Mouse (Mus musculus) heart, postnatal 0 days (tissue): ENCODE results near the gene Mmp25. TPM values are rescaled to one million over a fixed set of nuclear protein-coding genes. Genes with fewer than 3 reads are reported as not detected.

Experiments used
- ATAC-seq: fragments of 200-750 bp; cut with Nextera tagmentation; 2 replicates; pipeline ENCODE4 v1.8.0; 2017; ENCODE audit warnings: low read depth, moderate number of reproducible peaks, moderate library complexity; ENCODE audit not compliant: insufficient read depth
- DNase-seq: peaks from one replicate; pipeline ENCODE4 v3.0.0-alpha.2; 2016; ENCODE audit warnings: low spot score
- H3K27ac ChIP-seq: fragments of 300-500 bp; sonication (generic); 2 replicates; pipeline ENCODE4 v1.5.1; 2014; ENCODE audit warnings: low read depth, mild to moderate bottlenecking
- H3K27me3 ChIP-seq: fragments of 300-500 bp; sonication (generic); 2 replicates; pipeline ENCODE4 v1.6.1; 2014; ENCODE audit warnings: low read length, mixed read lengths; ENCODE audit not compliant: control insufficient read depth, insufficient read depth
- H3K36me3 ChIP-seq: fragments of 300-500 bp; sonication (generic); replicated peaks from 2 replicates; pipeline ENCODE4 v1.6.1; 2014; ENCODE audit warnings: low read length, mixed read lengths; ENCODE audit not compliant: control insufficient read depth, insufficient read depth
- H3K4me1 ChIP-seq: fragments of 300-500 bp; sonication (generic); 2 replicates; pipeline ENCODE4 v1.6.1; 2014; ENCODE audit warnings: antibody characterized with exemption; ENCODE audit not compliant: control insufficient read depth, insufficient read depth
- H3K4me2 ChIP-seq: fragments of 300-500 bp; sonication (generic); 2 replicates; pipeline ENCODE4 v1.6.1; 2014; ENCODE audit warnings: low read depth, mild to moderate bottlenecking, low read length, moderate library complexity
- H3K4me3 ChIP-seq: fragments of 300-500 bp; sonication (generic); 2 replicates; pipeline ENCODE4 v1.5.1; 2014; ENCODE audit warnings: low read depth, low read length
- H3K9ac ChIP-seq: fragments of 300-500 bp; sonication (generic); replicated peaks from 2 replicates; pipeline ENCODE4 v1.6.1; 2014; ENCODE audit warnings: low read depth, low read length, mixed read lengths
- H3K9me3 ChIP-seq: fragments of 300-500 bp; sonication (generic); replicated peaks from 2 replicates; pipeline ENCODE4 v1.6.1; 2016; ENCODE audit warnings: low read length; ENCODE audit not compliant: control insufficient read depth
- CTCF ChIP-seq: IDR thresholded peaks from 2 replicates; pipeline ENCODE4 v1.5.1; 2016; ENCODE audit warnings: antibody characterized with exemption, control low read depth, low read depth
- EP300 ChIP-seq: IDR thresholded peaks from 2 replicates; pipeline ENCODE4 v1.6.1; 2016; ENCODE audit warnings: antibody characterized with exemption, low read depth
- WGBS: fragments of 180-500 bp; shearing (Covaris S2); extraction: QIAGEN DNeasy Blood & Tissue Kit; methylation state at CpG from one replicate; pipeline ENCODE4 v1.1.7; 2014; 5-methylcytosine and 5-hydroxymethylcytosine counted together
- polyA plus RNA-seq: library from polyadenylated mRNA; unstranded; fragments of >200 nt; fragmentation: Nextera tagmentation; extraction: Ambion mirVana; gene quantifications from 2 replicates; pipeline ENCODE4 v1.2.1, GENCODE M21; 2015
- total RNA-seq: library from RNA; depleted of rRNA; stranded (reverse); fragments of >200 nt; gene quantifications from 2 replicates; pipeline ENCODE4 v1.2.3, GENCODE M21; 2014; ENCODE audit warnings: low replicate concordance; rRNA removed

Gene Mmp25
- total and polyA plus RNA-seq, 2 experiments from 2014 or later, result 0.25 to 0.88 TPM

DNA sequence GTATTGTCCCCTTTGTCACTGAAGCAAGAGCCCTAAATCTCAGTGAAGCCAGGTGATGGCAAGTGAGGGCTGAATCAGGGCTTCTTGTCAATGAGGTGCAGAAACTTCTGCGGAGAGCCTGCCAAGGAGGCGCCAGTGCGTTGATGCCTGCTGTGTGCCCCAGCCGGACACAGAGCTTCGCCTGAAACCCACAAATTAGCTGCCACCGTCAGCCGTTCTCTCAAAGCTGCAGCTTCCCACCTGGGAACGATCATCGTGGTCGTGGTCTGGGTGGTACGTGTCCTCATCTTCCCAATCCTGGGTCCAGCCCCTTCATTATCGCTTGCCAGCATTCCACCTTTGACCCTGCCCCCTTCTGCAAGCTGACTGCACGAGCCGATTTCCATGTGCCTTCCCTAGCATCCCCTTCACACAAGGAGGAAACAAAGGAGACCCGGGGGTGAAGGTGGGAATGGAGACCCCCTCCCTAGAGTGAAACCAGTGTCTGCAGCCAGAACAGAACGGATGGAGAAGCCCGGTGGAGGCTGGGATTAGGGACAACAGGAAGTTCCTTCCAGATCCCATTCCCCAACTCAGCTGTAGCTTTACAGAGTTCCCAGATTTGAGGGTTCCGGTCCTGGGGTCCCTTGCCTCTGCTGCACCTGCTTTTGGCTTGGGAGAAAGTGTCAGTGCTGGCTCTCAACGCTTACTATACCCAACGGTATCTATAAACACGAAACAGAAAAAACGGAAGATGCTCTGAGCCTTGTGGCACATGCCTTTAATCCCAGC is 59.2 kb downstream of the Mmp25 start:
- 0% methylated on average over 22 of the region's 22 CpGs for whole genome bisulfite sequencing
- Histone ChIP-seq H3K9ac (peak overlapping the region; percentile 52), H3K4me2 (peak overlapping the region; percentile 97), H3K9me3 (no peaks in the 10 kb centered on the region), H3K4me3 (peak overlapping the region; percentile 76), H3K36me3 (0 out of 2 replicates have a peak, but pooled peaks cover 3% of the 10 kb centered on the region), H3K27ac (no peak overlapping the region), H3K27me3 (no peaks in the 10 kb centered on the region), H3K4me1 (peaks cover 6% of the 10 kb centered on the region; the same call in 1 of the 2 replicates)
- DNase-seq (peak; percentile 80), ATAC-seq (peak; percentile 89)
- TF ChIP-seq CTCF, result no peak
- no peak for TF ChIP-seq EP300

DNA sequence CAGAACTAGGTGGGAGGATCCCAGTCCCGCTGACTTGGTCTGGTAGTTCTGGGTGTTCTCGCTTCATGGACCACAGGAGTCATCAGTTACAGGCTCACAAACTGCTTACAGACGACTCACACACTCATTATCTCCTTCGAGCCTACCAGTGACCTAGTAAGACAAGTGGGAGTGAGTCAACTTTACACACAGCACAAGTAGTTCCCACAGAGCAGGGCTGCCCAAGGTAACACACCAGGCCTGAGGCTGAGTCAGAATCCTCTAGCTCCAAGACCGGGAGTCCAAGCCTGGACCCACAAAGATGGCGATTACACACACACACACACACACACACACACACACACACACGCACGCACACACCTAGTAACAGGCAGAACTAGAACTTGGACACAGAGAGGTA is 60.3 kb downstream of the Mmp25 start:
- Histone ChIP-seq H3K27me3 (no peaks in the 10 kb centered on the region), H3K4me3 (no peak overlapping the region), H3K9ac (no peak overlapping the region), H3K4me2 (no peak overlapping the region), H3K4me1 (peaks cover 6% of the 10 kb centered on the region; the same call in 1 of the 2 replicates), H3K9me3 (no peaks in the 10 kb centered on the region), H3K27ac (no peak overlapping the region), H3K36me3 (peaks cover 14% of the 10 kb centered on the region; the same call in 1 of the 2 replicates)
- ATAC-seq, result no peak
- 77% methylated on average over 8 of the region's 8 CpGs for WGBS
- no peak for DNase-seq
- TF ChIP-seq CTCF (no peak), EP300 (no peak)

Other genes with a start within 250 kb of the Mmp25 start
- not detected in 2 replicates for gene Vmn2r117, start 165.6 kb downstream of the Mmp25 start, total RNA-seq
- not detected in 2 replicates for gene Vmn2r117, start 165.6 kb downstream of the Mmp25 start, polyA plus RNA-seq
- gene Zfp213, start 81.0 kb downstream of the Mmp25 start, total RNA-seq, result 12.6 and 21.4 TPM in 2 replicates
- 9.6 and 9.8 TPM in 2 replicates for gene Zfp213, start 81.0 kb downstream of the Mmp25 start, polyA plus RNA-seq
- 17.9 and 18.5 TPM in 2 replicates for gene Zfp13, start 45.8 kb downstream of the Mmp25 start, total RNA-seq
- gene Zfp13, start 45.8 kb downstream of the Mmp25 start, polyA plus RNA-seq, result 5.3 and 6.4 TPM in 2 replicates
- gene Zscan10, start 44.4 kb downstream of the Mmp25 start, total RNA-seq, result not detected in 2 replicates
- gene Zscan10, start 44.4 kb downstream of the Mmp25 start, polyA plus RNA-seq, result not detected in 2 replicates
- not detected in 2 replicates for gene Bicdl2, start 15.2 kb upstream of the Mmp25 start, total RNA-seq
- gene Bicdl2, start 15.2 kb upstream of the Mmp25 start, polyA plus RNA-seq, result 0.05 and 0.10 TPM in 2 replicates
- gene Hcfc1r1, start 28.3 kb upstream of the Mmp25 start, total RNA-seq, result 214 and 322 TPM in 2 replicates
- gene Hcfc1r1, start 28.3 kb upstream of the Mmp25 start, polyA plus RNA-seq, result 328 and 348 TPM in 2 replicates
- gene Thoc6, start 28.6 kb upstream of the Mmp25 start, total RNA-seq, result 22.4 and 35.2 TPM in 2 replicates
- gene Thoc6, start 28.6 kb upstream of the Mmp25 start, polyA plus RNA-seq, result 22.1 and 23.2 TPM in 2 replicates
- 275 and 286 TPM in 2 replicates for gene Tnfrsf12a, start 32.2 kb upstream of the Mmp25 start, total RNA-seq
- gene Tnfrsf12a, start 32.2 kb upstream of the Mmp25 start, polyA plus RNA-seq, result 121 and 160 TPM in 2 replicates
- gene Cldn6, start 34.0 kb upstream of the Mmp25 start, total RNA-seq, result not detected in 2 replicates
- not detected in 2 replicates for gene Cldn6, start 34.0 kb upstream of the Mmp25 start, polyA plus RNA-seq
- gene Cldn9, start 38.7 kb upstream of the Mmp25 start, total RNA-seq, result not detected in 2 replicates
- gene Cldn9, start 38.7 kb upstream of the Mmp25 start, polyA plus RNA-seq, result not detected in 2 replicates
- gene 1520401A03Rik, start 77.5 kb upstream of the Mmp25 start, total RNA-seq, result not detected in 2 replicates
- gene 1520401A03Rik, start 77.5 kb upstream of the Mmp25 start, polyA plus RNA-seq, result not detected in 2 replicates
- 18.2 and 21.7 TPM in 2 replicates for gene Pkmyt1, start 81.1 kb upstream of the Mmp25 start, total RNA-seq
- 8.6 and 9.0 TPM in 2 replicates for gene Pkmyt1, start 81.1 kb upstream of the Mmp25 start, polyA plus RNA-seq
- 21.7 and 28.7 TPM in 2 replicates for gene Paqr4, start 95.6 kb upstream of the Mmp25 start, total RNA-seq
- gene Paqr4, start 95.6 kb upstream of the Mmp25 start, polyA plus RNA-seq, result 13.6 and 15.8 TPM in 2 replicates
- 0.97 TPM in 1 of 2 replicates, not detected in the other for gene Kremen2, start 100.6 kb upstream of the Mmp25 start, total RNA-seq
- gene Kremen2, start 100.6 kb upstream of the Mmp25 start, polyA plus RNA-seq, result not detected in 2 replicates
- gene Flywch1, start 126.3 kb upstream of the Mmp25 start, total RNA-seq, result 54.5 and 72.2 TPM in 2 replicates
- 32.4 and 34.8 TPM in 2 replicates for gene Flywch1, start 126.3 kb upstream of the Mmp25 start, polyA plus RNA-seq
- 3.8 TPM in 1 of 2 replicates, not detected in the other for gene Flywch2, start 140.8 kb upstream of the Mmp25 start, total RNA-seq
- 4.5 and 4.9 TPM in 2 replicates for gene Flywch2, start 140.8 kb upstream of the Mmp25 start, polyA plus RNA-seq
- gene Srrm2, start 145.3 kb upstream of the Mmp25 start, total RNA-seq, result 72.8 and 85.9 TPM in 2 replicates
- 184 and 196 TPM in 2 replicates for gene Srrm2, start 145.3 kb upstream of the Mmp25 start, polyA plus RNA-seq
- 767 and 972 TPM in 2 replicates for gene Elob, start 183.9 kb upstream of the Mmp25 start, total RNA-seq
- 1,036 and 1,119 TPM in 2 replicates for gene Elob, start 183.9 kb upstream of the Mmp25 start, polyA plus RNA-seq
- gene Prss33, start 190.8 kb upstream of the Mmp25 start, total RNA-seq, result not detected in 2 replicates
- gene Prss33, start 190.8 kb upstream of the Mmp25 start, polyA plus RNA-seq, result not detected in 2 replicates
- not detected in 2 replicates for gene Prss32, start 198.6 kb upstream of the Mmp25 start, total RNA-seq
- gene Prss32, start 198.6 kb upstream of the Mmp25 start, polyA plus RNA-seq, result not detected in 2 replicates
- gene Prss41, start 198.9 kb upstream of the Mmp25 start, total RNA-seq, result not detected in 2 replicates
- not detected in 2 replicates for gene Prss41, start 198.9 kb upstream of the Mmp25 start, polyA plus RNA-seq
- not detected in 2 replicates for gene Prss21, start 222.8 kb upstream of the Mmp25 start, total RNA-seq
- not detected in 2 replicates for gene Prss21, start 222.8 kb upstream of the Mmp25 start, polyA plus RNA-seq
- gene Dcpp1, start 235.6 kb upstream of the Mmp25 start, total RNA-seq, result not detected in 2 replicates
- gene Dcpp1, start 235.6 kb upstream of the Mmp25 start, polyA plus RNA-seq, result not detected in 2 replicates
- gene Dcpp2, start 235.6 kb upstream of the Mmp25 start, total RNA-seq, result not detected in 2 replicates
- gene Dcpp2, start 235.6 kb upstream of the Mmp25 start, polyA plus RNA-seq, result not detected in 2 replicates